Mouse (Mus musculus) left cerebral cortex, adult 2 months (tissue): ENCODE measurements around the gene Gpank1. TPM values are rescaled to one million over a fixed set of nuclear protein-coding genes. Genes with fewer than 3 reads are reported as not detected.
A peak's percentile ranks its signal among the peaks of the same experiment; 100 is the strongest.

Experiments used
- DNase-seq, 2 experiments: peaks; one replicate each; pipeline ENCODE4 v3.0.0; 2021 to 2022; ENCODE audit warnings: low spot score in 2 of 2, mixed read lengths in 1 of 2; ENCODE audit errors: extremely low spot score in 1 of 2
- H3K27ac ChIP-seq: fragments of 200-600 bp; 2 replicates; pipeline ENCODE4 v1.8.1; 2022
- H3K4me3 ChIP-seq: fragments of 200-600 bp; 2 replicates; pipeline ENCODE4 v1.8.1; 2022
- CTCF ChIP-seq: fragments of 200-600 bp; IDR thresholded peaks from 2 replicates; pipeline ENCODE4 v1.8.1; 2022; ENCODE audit warnings: antibody characterized with exemption, mild to moderate bottlenecking, moderate library complexity
- intact Hi-C: fragments of 180-260 bp; cut with DNase I; formaldehyde crosslinking; loops from one replicate; pipeline ENCODE4 v1.15.1; 2025
- total RNA-seq, 2 experiments: library from RNA; stranded (reverse); gene quantifications; 2 replicates each; pipeline ENCODE4 v1.2.3; 2021

The Gpank1 gene
- total RNA-seq, 2 experiments from 2014 or later, result 14.8 to 15.0 TPM

DNA sequence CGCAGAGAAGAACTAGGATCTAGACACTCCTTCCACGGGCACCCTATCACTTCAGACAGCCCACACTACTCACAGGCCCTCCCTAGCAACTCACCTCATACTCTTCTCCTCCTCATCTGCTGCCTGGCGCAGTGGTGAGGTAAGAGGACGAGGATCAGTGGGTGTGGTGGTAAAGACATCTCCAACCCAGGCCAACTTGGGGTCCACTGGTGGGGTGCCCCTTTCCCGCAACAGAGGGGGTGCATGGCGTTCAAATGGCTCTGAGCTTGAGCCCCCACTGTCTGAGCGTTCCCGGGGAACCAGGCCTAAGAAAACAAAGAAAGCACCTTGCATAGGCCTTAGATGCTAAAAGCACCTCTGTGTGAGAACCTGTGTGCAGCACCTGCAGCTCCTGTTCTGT lies 36.0 kb downstream of the Gpank1 start:
- Histone ChIP-seq H3K4me3 (no peak overlapping the region), H3K27ac (no peak overlapping the region)
- no peak for DNase-seq
- intact Hi-C loops, result no loop called here
- TF ChIP-seq CTCF, result no peak

DNA sequence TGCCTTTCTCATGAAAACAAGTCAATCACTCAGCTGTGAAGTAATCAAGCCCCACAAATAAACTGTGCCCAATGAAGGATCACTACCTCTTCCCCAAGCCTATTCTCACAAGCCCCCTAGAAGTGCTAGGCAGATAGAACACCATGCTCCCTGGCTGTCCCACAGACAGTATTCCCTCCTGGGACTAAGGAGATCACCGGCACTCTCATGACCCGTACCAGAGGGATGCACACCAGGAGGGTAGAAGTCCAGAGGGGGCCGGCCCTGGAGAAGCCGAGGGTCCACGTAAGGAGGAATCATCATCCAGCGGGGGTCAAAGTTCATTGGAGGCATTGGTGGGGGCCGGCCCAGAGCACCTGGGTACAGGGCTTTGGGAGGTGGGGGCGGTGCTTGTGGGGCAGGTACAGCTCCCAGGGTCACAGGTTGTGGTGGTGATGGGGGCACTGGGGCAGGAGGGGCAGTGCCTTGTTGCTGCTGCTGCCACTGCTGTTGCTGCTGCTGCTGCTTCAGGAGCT lies 36.5 kb downstream of the Gpank1 start:
- H3K4me3 ChIP-seq, result no peak overlapping the region
- H3K27ac ChIP-seq, result no peak overlapping the region
- TF ChIP-seq CTCF, result no peak
- DNase-seq, result no peak
- intact Hi-C loops, result no loop called here

DNA sequence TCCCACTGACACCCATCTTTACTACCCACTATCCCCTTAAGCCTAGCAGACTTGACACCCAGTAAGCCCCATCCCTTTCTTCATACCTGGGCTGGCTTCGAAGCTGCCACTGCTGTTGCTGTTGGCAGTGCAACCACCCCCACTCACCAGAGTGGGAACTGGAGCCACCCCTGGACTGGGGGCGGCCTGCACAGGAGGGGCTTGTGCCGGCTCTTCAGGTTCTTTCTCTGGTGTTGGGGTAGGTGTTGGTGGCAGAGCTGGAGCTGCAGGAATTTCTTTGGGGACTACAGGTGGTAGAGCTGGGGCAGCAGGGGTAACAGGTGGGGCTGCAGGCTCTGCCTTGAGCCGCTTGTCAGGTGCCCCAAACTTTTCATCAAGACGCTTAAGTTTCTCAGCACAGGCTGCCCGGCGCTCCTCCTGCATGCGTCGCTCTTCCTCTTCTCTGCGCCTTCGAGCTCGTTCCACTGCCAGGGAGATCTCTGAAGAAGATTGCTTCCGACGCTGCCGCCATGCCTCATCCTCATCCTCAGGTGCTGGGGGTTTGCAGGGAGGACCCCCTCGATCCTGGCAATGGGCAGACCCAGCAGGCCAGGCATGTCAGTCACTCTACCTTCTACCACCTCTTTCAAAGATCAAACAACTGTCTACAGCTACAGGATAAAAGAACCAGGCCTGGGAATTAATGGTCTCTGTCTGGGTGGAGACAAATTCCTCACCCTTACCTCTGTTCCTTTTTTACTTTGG lies 37.8 kb downstream of the Gpank1 start:
- no peak for TF ChIP-seq CTCF
- DNase-seq, result no peak
- no peak overlapping the region for H3K4me3 ChIP-seq
- intact Hi-C loops, result no loop called here
- H3K27ac ChIP-seq, result no peak overlapping the region

DNA sequence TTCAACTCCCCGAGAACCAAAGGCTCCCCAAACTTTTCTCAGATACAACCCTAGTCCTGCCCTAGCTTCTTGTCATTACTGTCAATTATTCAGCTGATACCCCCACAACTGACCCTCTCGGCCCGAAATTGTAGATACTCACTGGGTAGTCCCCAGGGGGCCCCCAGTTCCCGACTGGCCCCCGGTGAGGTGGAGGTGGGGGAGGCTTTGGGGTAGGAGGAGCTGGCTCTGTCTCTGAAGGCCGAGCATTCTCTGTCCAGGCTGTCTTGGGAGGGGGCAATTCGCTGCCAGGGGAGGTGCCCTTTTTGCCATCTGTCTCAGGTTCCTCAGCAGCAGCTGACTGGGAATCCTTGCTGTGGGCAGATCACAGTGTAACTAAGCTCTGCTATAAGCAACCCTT lies 38.4 kb downstream of the Gpank1 start:
- TF ChIP-seq CTCF, result no peak
- Histone ChIP-seq H3K27ac (no peak overlapping the region), H3K4me3 (no peak overlapping the region)
- DNase-seq, result no peak
- intact Hi-C loops, result no loop called here

DNA sequence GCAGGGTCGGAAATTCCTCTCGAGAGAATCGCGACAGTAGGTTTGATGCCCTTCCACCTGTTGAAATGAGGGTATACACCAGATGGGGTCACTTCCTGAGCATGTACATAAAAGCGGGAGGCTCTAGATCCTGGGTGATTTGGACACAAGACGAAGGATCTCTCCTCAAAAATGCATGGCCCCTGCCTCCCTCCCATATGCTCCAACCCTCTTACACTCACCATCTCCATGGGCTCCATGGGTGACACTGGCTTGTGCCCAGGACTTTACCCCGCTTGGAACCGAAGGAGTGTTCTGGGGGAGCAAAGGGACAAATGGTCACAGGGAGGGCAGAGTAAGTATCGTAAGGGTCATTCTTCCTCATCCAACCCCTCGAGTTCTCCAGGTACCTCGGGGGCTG lies 40.2 kb downstream of the Gpank1 start:
- Histone ChIP-seq H3K4me3 (no peak overlapping the region), H3K27ac (no peak overlapping the region)
- intact Hi-C loops, result no loop called here
- TF ChIP-seq CTCF, result no peak
- DNase-seq, result no peak

DNA sequence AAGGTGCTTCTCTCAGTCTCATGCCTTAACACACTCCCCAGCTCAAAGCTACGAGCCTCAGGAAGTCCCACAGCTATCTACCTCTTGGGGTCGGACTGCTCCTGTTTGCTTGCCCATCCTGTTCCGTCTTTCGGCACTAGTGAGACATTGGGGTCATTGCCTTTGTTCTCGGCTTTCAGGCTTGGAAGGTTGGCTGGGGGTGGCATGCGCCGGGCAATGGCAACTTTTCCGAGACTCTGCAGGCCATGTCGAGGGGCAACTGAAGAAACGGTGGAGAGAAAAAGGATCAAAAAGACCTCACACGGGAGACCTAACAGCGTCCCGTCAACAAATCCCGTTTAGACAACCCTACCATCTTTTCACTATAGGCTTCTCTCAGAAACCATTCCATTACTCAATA lies 40.9 kb downstream of the Gpank1 start:
- intact Hi-C loops, result no loop called here
- TF ChIP-seq CTCF, result no peak
- DNase-seq, result no peak
- Histone ChIP-seq H3K27ac (no peak overlapping the region), H3K4me3 (peak overlapping the region; percentile 87; the same call in 1 of the 2 replicates)

DNA sequence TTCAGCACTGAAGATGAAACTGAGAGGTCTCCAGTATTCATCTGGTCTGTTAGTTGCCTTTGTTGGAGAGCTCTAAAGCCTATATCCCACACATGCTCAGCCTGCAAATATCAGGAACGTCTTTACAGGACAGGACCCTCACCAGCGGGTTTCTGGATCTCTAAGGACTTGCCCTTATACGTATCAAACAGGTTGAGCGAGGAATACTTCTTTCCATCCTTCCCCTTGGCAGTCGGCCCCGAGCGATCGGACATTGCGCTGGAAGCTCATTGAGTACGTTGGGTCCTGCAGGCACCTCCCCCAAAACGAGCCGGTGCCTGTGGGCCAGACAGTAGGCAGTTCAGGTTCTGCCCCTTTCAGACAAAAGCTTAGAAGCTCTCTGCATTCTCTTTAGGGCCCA lies 41.5 kb downstream of the Gpank1 start:
- TF ChIP-seq CTCF, result no peak
- H3K27ac ChIP-seq, result no peak overlapping the region
- intact Hi-C loops, result no loop called here
- H3K4me3 ChIP-seq, result peak overlapping the region; percentile 87
- no peak for DNase-seq

DNA sequence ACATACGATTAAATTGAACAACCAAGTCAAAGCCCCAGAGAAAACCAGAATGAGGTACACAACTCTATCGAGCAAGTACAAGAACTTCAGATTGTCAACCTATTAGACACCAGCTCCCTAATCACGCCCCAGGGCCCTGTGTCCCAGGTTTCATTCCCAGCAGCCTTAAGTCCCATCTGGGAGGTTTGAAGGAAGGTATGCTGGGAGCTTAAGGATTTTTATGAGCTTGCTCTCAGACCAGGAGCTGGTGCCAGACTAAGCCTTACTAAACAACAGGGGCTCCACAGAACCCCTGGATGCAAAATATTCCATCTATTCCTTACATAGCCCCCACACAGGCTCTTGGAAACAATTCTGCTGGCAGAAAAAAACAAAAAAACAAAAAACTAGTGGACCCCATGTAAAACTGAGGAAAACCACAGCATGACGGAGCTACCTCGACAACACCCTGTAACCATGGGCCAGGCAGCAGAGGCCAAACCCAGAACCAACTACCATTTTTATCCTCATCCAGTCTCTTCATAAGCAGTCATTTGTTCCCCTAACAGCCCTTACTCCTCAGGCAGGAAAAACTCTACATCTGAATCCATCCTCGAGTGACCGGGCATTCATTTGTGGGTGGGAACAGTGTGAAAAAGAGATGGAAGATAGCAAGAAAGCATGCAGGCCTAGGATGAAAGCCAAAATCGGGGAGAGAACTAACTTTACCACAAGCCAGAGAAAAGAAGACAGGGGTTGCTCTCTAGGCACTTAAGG lies 42.2 kb downstream of the Gpank1 start:
- no peak for TF ChIP-seq CTCF
- DNase-seq, result no peak
- Histone ChIP-seq H3K4me3 (peak overlapping the region; percentile 87), H3K27ac (peak overlapping the region; percentile 96)
- intact Hi-C loops, result loop anchor here (1.0 kb wide), 1 partner anchor 28 kb away; the partner anchor contains the start of gene Bag6

DNA sequence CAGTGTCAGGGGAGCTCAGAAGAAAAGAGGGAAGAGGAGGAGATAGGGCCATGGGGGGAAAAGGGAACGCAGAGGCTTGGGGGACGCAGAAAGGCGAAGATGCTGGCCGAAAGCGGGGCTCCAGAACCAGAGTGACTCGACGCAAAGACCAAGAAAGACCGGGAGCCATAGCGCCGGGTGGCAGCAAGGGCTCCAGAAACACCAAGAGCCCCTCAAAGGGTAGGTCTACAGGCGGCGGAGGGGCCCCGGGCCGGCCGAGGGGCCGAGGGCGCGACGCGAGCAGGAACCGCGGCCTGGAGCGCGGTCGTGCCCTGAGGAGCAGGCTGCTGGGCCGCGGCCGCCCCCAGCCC lies 42.9 kb downstream of the Gpank1 start:
- DNase-seq, result no peak
- intact Hi-C loops, result loop anchor here (1.0 kb wide), 1 partner anchor 29 kb away; the partner anchor contains the start of gene Bag6

DNA sequence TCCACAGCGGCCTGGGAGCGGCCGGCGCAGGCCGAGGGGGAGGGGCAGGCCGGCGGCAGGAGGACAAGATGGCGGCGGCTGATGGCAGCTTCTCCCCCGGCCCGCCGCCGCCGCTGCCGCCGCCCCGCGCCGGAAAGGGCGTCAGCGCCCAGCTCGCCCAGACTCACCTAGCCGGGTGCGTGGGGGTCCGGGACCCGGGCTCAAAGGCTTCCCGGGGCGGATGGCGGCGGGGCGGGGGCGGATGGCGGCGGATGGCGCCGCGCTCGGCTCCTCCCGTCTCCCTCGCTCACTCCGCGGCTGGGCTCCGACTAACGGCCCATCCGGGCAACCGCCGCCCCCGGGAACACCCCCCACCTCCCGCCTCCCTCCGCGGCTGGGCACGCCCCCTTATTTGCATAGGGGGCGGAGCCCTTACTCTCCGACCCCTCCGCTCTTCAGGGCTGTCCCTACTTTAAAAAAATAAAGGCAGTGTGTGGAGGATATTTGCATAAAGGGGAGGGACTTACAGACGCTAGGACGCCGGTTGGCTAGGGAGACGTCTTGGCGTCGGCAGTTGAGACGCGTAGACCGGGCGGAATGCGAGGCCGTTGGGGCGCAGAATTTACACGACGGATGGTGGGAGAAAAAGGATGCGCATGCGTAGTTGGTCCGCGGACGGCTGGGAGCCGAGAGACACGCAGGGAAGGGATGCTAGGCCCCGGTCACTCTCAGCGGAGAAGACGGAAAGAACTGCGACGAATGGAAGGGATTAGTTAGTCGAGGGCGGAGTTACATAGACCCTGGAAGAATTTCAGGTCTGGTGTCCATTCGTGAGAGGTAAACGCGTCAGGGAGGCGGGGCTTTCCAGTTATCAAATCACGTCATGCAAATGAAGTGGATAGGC lies 43.6 kb downstream of the Gpank1 start, which contains the start of gene Prrc2a:
Gene Prrc2a (minus strand): TSS at position 330 of the 883 bp plus-strand sequence.
- peak within 1 kb of the TSS; percentile 96 for H3K27ac ChIP-seq
- DNase-seq, result peak; percentile 98
- peak within 1 kb of the TSS; percentile 87 for H3K4me3 ChIP-seq
- intact Hi-C loops, result loop anchor here (1.0 kb wide), 1 partner anchor 30 kb away; the partner anchor contains the start of gene Bag6
- TF ChIP-seq CTCF, result no peak

More for the DNA sequence above, 42.9 kb downstream of the Gpank1 start:
- Histone ChIP-seq H3K27ac (peak overlapping the region; percentile 96), H3K4me3 (peak overlapping the region; percentile 87)
- no peak for TF ChIP-seq CTCF

DNA sequence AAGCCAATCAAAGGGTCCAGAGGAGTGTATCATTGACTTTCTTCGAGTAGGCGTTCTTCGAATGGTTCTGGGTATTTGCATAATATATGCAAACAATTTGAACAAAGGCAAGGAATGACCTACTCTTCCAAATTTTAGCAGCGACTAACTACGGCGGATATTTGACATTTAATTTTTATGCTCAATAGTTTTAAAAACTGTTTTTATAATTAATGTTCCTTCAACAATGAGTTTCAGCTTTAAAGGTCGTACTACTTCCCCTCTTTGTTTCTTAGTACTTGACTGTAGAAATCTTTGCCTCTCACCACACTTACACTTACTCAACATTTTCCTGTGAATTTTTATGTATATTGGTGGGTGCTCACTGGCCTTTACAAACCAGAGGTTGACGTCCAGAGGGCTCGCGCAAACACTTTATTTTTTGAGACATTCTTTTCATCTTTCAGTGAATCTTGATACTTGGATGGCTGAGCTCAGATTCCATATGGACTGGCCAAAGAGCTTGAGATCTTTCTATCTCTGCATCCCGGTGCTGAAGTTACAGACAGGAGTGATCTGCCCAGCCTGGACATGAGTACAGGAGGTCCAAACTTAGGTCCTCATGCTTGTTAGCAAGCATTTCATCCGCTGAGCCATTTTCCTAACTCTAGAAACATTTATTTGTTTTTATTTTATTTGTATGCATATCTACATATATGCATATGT lies 44.3 kb downstream of the Gpank1 start:
- no peak for TF ChIP-seq CTCF
- DNase-seq, result no peak
- Histone ChIP-seq H3K4me3 (peak overlapping the region; percentile 87), H3K27ac (peak overlapping the region; percentile 96)
- intact Hi-C loops, result loop anchor here (1.0 kb wide), 1 partner anchor 71 kb away; no protein-coding TSS in a partner anchor
